Mouse (Mus musculus) midbrain, postnatal 0 days (tissue): ENCODE results near the gene Glis2. TPM values are rescaled to one million over a fixed set of nuclear protein-coding genes. Genes with fewer than 3 reads are reported as not detected.
"Not testable (repeated sequence)": the region's sequence is repeated elsewhere in the genome, so short reads cannot be mapped to it uniquely, and the experiment has no call there.

Experiments
- ATAC-seq: fragments of 200-750 bp; cut with Nextera tagmentation; 2 replicates; pipeline ENCODE4 v1.8.0; 2017; ENCODE audit warnings: moderate number of reproducible peaks, mild to moderate bottlenecking, moderate TSS enrichment, moderate library complexity; ENCODE audit not compliant: low FRiP score
- DNase-seq: peaks from one replicate; pipeline ENCODE4 v3.0.0-alpha.2; 2015; ENCODE audit warnings: low spot score
- H3K27ac ChIP-seq: fragments of 300-500 bp; sonication (generic); 2 replicates; pipeline ENCODE4 v1.5.1; 2014; ENCODE audit warnings: low read depth, mild to moderate bottlenecking, low read length, mixed read lengths
- H3K27me3 ChIP-seq: fragments of 300-500 bp; sonication (generic); 2 replicates; pipeline ENCODE4 v1.6.1; 2014; ENCODE audit warnings: low read length, control low read depth, mixed read lengths; ENCODE audit not compliant: insufficient read depth
- H3K36me3 ChIP-seq: fragments of 300-500 bp; sonication (generic); 2 replicates; pipeline ENCODE4 v1.6.1; 2014; ENCODE audit warnings: low read length, control low read depth, mixed read lengths; ENCODE audit not compliant: insufficient read depth
- H3K4me1 ChIP-seq: fragments of 300-500 bp; sonication (generic); 2 replicates; pipeline ENCODE4 v1.6.1; 2014; ENCODE audit warnings: mild to moderate bottlenecking, control low read depth, antibody characterized with exemption, low read length, mixed read lengths; ENCODE audit not compliant: insufficient read depth
- H3K4me2 ChIP-seq: fragments of 300-500 bp; sonication (generic); 2 replicates; pipeline ENCODE4 v1.6.1; 2014; ENCODE audit warnings: low read depth, mild to moderate bottlenecking, low read length, mixed read lengths; ENCODE audit not compliant: poor library complexity, severe bottlenecking
- H3K4me3 ChIP-seq: fragments of 300-500 bp; sonication (generic); 2 replicates; pipeline ENCODE4 v1.5.1; 2014; ENCODE audit warnings: low read depth, mild to moderate bottlenecking, low read length, moderate library complexity
- H3K9ac ChIP-seq: fragments of 300-500 bp; sonication (generic); replicated peaks from 2 replicates; pipeline ENCODE4 v1.6.1; 2014; ENCODE audit warnings: mild to moderate bottlenecking, low read length, moderate library complexity, mixed read lengths; ENCODE audit not compliant: poor library complexity, severe bottlenecking
- H3K9me3 ChIP-seq: fragments of 300-500 bp; sonication (generic); 2 replicates; pipeline ENCODE4 v1.6.1; 2016; ENCODE audit warnings: low read length, control low read depth
- CTCF ChIP-seq: IDR thresholded peaks from 2 replicates; pipeline ENCODE4 v1.5.1; 2016; ENCODE audit warnings: antibody characterized with exemption, mild to moderate bottlenecking
- WGBS: fragments of 180-500 bp; shearing (Covaris S2); extraction: QIAGEN DNeasy Blood & Tissue Kit; methylation state at CpG from one replicate; pipeline ENCODE4 v1.1.7; 2014; 5-methylcytosine and 5-hydroxymethylcytosine counted together
- polyA plus RNA-seq: library from polyadenylated mRNA; unstranded; fragments of >200 nt; fragmentation: Nextera tagmentation; extraction: Ambion mirVana; gene quantifications from 2 replicates; pipeline ENCODE4 v1.2.1, GENCODE M21; 2015
- total RNA-seq: library from RNA; depleted of rRNA; stranded (reverse); fragments of >200 nt; gene quantifications from 2 replicates; pipeline ENCODE4 v1.2.3, GENCODE M21; 2014

The Glis2 gene
- total and polyA plus RNA-seq, 2 experiments from 2014 or later = 12.0 to 20.6 TPM

DNA sequence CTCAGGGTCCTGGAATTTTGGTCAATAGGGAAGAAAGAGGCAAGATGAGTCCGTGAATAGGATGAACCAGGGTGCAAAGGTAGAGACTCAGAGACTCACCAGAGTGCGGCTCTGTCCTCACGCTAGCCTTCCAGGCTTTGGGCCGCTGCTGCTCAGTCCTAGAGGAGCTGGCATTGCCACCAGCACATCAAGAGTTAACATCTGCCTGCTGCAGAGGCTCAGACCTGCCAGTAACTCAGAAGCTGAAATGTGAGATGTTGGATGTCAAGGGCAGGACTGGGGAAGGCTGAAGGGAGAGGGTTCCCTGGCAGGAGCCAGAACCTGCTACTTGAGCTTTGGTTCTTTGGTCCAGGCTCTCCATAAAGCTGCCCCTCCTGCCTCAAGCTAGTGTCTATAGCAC lies 23.8 kb upstream of the Glis2 start:
- Histone ChIP-seq H3K27me3 (no peaks in the 10 kb centered on the region), H3K27ac (no peak overlapping the region), H3K4me2 (no peak overlapping the region), H3K4me1 (peaks cover 4% of the 10 kb centered on the region; the same call in 1 of the 2 replicates), H3K36me3 (no peaks in the 10 kb centered on the region), H3K9ac (no peak overlapping the region), H3K9me3 (no peaks in the 10 kb centered on the region), H3K4me3 (no peak overlapping the region)
- TF ChIP-seq CTCF = no peak
- ATAC-seq = no peak
- DNase-seq = no peak
- WGBS = 66% methylated on average over 4 of the region's 4 CpGs

GRCm38 (mm10) chr16:4576038-4576437 lies 18.5 kb upstream of the Glis2 start:
- TF ChIP-seq CTCF = no peak
- Histone ChIP-seq H3K27me3 (no peaks in the 10 kb centered on the region), H3K27ac (no peak overlapping the region), H3K9me3 (no peaks in the 10 kb centered on the region), H3K4me2 (no peak overlapping the region), H3K36me3 (no peaks in the 10 kb centered on the region), H3K4me3 (no peak overlapping the region), H3K4me1 (no peaks in the 10 kb centered on the region), H3K9ac (no peak overlapping the region)
- WGBS = 53% methylated on average over 2 of the region's 2 CpGs
- ATAC-seq (no peak), DNase-seq (no peak)

DNA sequence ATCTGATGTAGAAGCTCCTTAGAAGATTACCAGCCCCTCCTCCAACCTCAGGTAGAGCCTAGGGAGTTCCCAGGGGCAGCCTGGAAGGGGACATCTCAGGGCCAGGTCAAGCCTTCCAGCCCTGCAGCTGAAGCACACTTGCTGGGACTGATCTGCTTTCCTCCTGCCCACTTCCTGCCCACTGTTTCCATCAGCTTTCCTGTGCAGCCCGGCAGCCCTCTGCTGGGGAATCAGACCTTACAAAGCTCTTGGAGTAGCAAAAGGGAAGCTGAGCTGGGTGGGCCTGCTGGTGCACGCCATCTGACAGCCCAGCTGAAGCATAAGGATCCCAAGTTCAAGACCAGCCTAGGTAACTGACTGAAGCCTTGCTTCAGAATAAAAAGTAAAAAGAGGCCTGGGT lies 17.6 kb upstream of the Glis2 start:
- Histone ChIP-seq H3K9ac (no peak overlapping the region), H3K4me3 (no peak overlapping the region), H3K4me2 (no peak overlapping the region), H3K9me3 (no peaks in the 10 kb centered on the region), H3K27me3 (no peaks in the 10 kb centered on the region), H3K4me1 (no peaks in the 10 kb centered on the region), H3K27ac (no peak overlapping the region), H3K36me3 (no peaks in the 10 kb centered on the region)
- DNase-seq (no peak), ATAC-seq (no peak)
- TF ChIP-seq CTCF = no peak
- whole genome bisulfite sequencing = 50% methylated on average over 2 of the region's 2 CpGs

DNA sequence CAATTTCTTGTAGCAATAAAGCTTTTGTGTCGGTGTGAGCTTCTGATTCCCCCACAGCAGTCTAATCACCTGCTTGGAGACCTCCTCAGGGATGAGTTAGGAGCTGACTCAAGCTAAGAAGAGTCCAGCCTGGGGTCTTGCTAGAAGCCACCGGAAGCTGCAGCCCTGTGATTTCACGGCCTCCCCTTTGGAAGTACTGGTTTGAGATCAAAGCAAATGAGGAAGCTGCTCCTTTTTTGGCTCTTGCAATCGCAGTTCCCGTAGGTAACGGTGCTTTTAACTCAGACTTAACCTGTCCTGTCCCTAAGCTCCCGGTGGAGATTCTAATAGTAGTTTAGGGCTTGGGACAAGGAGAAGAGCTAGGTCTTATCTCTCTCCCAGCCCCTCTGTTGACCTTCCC lies 15.9 kb upstream of the Glis2 start:
- H3K4me2 ChIP-seq = no peak overlapping the region
- DNase-seq = no peak
- no peaks in the 10 kb centered on the region for H3K36me3 ChIP-seq
- TF ChIP-seq CTCF = no peak
- 72% methylated on average over 7 of the region's 7 CpGs for whole genome bisulfite sequencing
- no peak overlapping the region for H3K27ac ChIP-seq
- H3K9ac ChIP-seq = no peak overlapping the region
- no peak overlapping the region for H3K4me3 ChIP-seq
- H3K4me1 ChIP-seq = no peaks in the 10 kb centered on the region
- no peak for ATAC-seq
- no peaks in the 10 kb centered on the region for H3K27me3 ChIP-seq
- no peaks in the 10 kb centered on the region for H3K9me3 ChIP-seq

DNA sequence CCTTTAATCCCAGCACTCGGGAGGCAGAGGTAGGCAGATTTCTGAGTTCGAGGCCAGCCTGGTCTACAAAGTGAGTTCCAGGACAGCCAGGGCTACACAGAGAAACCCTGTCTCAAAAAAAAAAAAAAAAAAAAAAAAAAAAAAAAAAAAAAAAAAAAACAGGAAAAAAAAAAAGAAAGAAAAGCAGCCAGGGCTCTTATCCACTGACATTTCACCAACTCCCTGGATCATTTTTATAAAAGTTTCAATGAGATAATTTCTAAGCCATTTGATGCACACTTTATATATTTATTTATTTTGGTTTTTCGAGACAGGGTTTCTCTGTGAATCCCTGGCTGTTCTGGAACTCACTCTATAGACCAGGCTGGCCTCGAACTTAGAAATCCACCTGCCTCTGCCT lies 13.3 kb upstream of the Glis2 start:
- not testable (repeated sequence) for H3K9ac ChIP-seq, H3K9me3 ChIP-seq, DNase-seq, H3K36me3 ChIP-seq, H3K27me3 ChIP-seq, H3K27ac ChIP-seq, ATAC-seq, H3K4me1 ChIP-seq, H3K4me3 ChIP-seq, H3K4me2 ChIP-seq
- WGBS = 87% methylated on average over 4 of the region's 4 CpGs

- H3K9me3 ChIP-seq = no peaks in the 10 kb centered on the region
- no peak overlapping the region for H3K27ac ChIP-seq
- no peaks in the 10 kb centered on the region for H3K27me3 ChIP-seq
- no peak overlapping the region for H3K9ac ChIP-seq
- no peak for ATAC-seq
- H3K4me1 ChIP-seq = no peaks in the 10 kb centered on the region
- no peak for DNase-seq
- no peak for TF ChIP-seq CTCF
- 85% methylated on average over 3 of the region's 3 CpGs for WGBS
- no peak overlapping the region for H3K4me2 ChIP-seq
- H3K36me3 ChIP-seq = no peaks in the 10 kb centered on the region
- H3K4me3 ChIP-seq = no peak overlapping the region
These were observed 10.7 kb upstream of the Glis2 start for GRCm38 (mm10) chr16:4583807-4584206.
